Mouse (Mus musculus): ENCODE measurements at regions not wholly inside any gene's neighbourhood (a gene's known extent, or its start where the extent isn't known, plus 50 kb on each side); places are given as distances from the start of the nearest gene placed in this dataset.
"Not testable (repeated sequence)": the region's sequence is repeated elsewhere in the genome, so short reads cannot be mapped to it uniquely, and the experiment has no call there.

DNA sequence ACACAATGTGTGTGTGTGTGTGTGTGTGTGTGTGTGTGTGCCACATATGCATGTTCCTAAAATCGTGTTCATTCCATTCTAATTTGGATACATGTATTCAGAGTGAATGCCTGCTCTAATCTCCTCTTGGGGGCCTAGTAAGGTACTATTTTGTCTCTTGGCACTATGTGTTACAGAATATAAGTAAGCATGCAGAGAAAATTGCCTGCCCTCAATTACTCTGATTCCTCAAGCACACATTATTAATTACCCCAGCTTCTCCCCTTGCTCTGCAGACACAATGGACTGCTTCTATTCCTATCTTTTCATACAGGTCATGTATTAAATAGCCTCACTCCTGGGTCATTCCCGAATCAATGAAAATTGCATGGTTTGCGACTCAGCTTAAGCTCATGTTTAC lies 406.3 kb downstream of the Trib2 start:
- no peak for DNase-seq (ENCODE audit: low read depth, low spot score)

- not testable (repeated sequence) for DNase-seq (ENCODE audit: low read depth, low spot score)
Measured at GRCm38 (mm10) chr12:15407577-15407976, 409.1 kb downstream of the Trib2 start.

DNA sequence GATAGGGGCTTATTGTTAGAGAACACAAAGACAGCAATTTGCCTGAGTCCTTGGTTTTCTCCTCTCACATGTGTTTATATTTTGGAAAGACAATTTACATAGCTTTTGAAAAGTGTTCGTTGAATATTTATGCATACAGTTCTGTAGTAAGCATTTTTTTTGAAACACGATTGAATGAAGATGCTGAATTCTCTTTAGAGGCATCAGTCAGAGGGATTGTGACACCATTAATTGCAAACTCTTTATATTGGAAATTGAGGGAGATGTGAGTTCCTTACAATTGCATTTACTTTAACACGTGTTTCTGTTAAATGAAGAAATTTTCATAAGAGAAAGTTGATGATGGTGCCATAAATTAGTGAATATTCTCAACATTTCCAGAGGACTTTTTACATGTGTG lies 424.1 kb downstream of the Trib2 start:
- no peak for DNase-seq (ENCODE audit: low read depth, low spot score)

DNA sequence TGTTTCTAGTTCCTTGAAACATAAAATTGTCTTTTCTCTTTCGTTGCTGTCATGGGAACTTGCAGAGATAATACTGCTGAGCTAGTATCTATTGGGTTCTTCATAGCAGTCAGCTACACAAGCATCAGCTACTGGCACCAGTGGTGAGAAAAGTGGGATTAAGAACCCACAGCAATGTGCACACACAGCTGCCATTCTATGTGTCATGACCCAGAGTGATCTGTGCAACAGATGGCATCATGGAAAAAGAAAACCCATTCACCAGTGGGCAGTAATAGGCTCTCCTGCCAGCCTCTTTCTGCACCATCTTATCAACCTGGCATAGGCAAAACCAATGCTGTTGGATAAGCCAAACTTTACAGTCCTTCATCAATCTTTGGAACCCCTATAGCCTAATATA lies 428.1 kb downstream of the Trib2 start:
- no peak for DNase-seq (ENCODE audit: low read depth, low spot score)

- no peak for DNase-seq (ENCODE audit: low read depth, low spot score)
Measured at GRCm38 (mm10) chr12:15357808-15358207, 458.9 kb downstream of the Trib2 start.

GRCm38 (mm10) chr12:15320697-15321449 lies 495.8 kb downstream of the Trib2 start:
- no peak for DNase-seq (ENCODE audit: low read depth, low spot score)

- no peak for DNase-seq (ENCODE audit: low read depth, low spot score)
Measured at GRCm38 (mm10) chr12:15319647-15320046, 497.1 kb downstream of the Trib2 start.

GRCm38 (mm10) chr12:15294898-15295297 lies 521.8 kb downstream of the Trib2 start:
- no peak for DNase-seq (ENCODE audit: low read depth, low spot score)

DNA sequence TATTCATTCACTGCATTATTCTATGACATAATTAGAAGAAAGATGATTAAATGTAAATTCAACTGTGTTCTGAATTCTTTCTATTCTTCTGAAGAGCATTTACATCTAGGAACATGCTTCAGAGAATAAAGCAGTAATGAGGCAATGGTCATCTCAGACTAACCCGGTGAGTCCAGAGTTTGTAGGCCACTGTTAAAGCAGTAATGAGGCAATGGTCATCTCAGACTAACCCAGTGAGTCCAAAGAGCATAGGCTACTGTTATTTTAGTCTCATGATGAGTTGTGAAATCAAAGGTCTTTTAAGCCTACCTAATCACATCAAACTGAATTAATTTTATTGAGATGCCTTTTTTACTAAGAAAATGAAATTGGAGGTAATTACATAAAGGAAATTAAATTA lies 554.6 kb downstream of the Trib2 start:
- no peak for DNase-seq (ENCODE audit: low read depth, low spot score)

GRCm38 (mm10) chr12:15261604-15262003 lies 555.1 kb downstream of the Trib2 start:
- DNase-seq (ENCODE audit: low read depth, low spot score): no peak

GRCm38 (mm10) chr12:15260907-15261415 lies 555.8 kb downstream of the Trib2 start:
- DNase-seq (ENCODE audit: low read depth, low spot score): no peak

DNA sequence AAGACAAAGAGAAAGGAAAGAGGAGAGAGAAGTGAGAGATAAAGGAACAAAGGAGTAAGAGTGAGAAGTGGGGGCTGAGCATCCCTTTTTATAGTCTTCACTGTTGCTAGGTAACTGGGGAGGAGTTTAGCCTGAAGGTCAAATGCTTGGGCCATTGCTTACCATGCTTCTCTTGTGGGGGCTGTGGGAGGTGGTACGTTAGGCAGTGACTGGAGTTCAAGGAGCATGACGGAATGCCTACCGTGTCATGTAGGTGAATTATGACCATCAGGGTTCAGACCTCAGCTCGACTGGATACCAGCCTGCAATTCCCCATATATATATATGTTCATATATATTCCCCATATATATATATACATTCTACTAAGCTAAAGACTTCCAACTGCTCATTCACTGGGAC lies 571.8 kb downstream of the Trib2 start:
- DNase-seq (ENCODE audit: low read depth, low spot score): no peak

GRCm38 (mm10) chr12:15222497-15223170 lies 594.1 kb downstream of the Trib2 start:
- no peak for DNase-seq (ENCODE audit: low read depth, low spot score)

GRCm38 (mm10) chr12:15218504-15218903 lies 598.2 kb downstream of the Trib2 start:
- DNase-seq (ENCODE audit: low read depth, low spot score): no peak

DNA sequence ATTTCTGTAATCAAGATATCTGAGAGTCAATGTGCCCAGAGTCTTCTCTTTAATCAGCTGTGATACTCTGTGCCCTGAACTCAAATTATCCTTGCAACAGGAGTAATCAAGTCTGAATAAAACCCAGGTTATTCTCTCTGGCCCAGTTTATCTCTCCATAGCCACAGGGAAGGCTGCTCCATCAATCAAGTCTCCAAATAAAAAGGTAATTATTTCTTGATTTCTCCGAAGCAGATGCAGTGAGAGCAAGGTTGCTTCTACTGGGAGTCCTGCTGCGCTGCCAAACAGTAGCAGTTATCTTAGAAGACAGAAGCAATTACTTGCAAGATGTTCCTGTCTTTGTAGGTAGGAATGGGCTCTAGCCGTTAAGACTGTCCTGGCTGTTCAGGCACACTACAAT lies 600.5 kb downstream of the Trib2 start:
- no peak for DNase-seq (ENCODE audit: low read depth, low spot score)

DNA sequence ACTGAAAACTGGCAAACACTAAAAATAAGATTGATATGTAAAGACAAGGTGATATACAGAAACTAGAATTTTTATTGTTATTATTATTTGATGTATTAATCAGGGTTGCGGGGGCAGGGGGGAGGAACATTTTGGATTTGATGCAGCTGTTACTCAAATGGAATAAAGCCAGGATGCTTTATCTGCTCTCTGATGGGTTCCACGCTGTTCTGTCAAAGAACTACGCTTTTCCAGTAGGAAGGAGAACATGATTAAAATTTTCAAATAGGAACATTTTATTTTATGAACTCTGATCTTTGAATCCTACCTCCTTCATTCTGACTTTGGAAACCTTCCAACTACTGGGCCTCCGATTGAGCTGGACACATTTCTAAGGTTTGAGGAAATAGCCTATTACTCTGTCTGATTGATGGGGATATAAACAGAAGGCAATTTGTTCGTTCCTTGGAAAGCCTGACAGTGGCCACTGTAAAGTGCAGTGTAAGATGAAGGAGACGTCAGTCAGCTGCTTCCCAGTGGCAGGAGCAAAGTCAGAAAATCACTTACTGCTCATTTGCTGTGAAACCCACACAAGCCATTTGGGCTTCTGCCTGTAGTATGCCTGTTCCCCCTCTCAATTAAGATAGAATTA lies 642.2 kb downstream of the Trib2 start:
- DNase-seq (ENCODE audit: low read depth, low spot score): no peak

- no peak for DNase-seq (ENCODE audit: low read depth, low spot score)
Measured at GRCm38 (mm10) chr12:15162605-15163004, 654.1 kb downstream of the Trib2 start.

DNA sequence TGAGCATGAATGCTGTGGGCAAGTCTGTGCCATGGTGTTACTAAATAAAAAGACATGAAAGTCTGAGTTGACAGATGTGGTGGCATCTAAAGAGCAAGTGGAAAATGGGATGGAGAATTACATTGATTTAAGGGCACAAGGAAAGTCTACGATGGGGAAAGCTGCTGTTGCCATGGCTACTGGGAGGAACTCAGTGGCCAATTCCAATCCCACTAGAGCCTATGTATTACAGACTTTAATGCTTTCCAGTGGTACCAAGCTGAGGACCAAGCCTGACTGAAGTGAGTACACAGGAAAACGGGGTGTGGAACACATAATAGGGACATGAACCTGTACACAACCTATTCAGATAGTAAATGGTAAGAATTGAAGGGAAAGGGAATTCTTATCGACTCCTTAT lies 654.9 kb downstream of the Trib2 start:
- no peak for DNase-seq (ENCODE audit: low read depth, low spot score)

DNA sequence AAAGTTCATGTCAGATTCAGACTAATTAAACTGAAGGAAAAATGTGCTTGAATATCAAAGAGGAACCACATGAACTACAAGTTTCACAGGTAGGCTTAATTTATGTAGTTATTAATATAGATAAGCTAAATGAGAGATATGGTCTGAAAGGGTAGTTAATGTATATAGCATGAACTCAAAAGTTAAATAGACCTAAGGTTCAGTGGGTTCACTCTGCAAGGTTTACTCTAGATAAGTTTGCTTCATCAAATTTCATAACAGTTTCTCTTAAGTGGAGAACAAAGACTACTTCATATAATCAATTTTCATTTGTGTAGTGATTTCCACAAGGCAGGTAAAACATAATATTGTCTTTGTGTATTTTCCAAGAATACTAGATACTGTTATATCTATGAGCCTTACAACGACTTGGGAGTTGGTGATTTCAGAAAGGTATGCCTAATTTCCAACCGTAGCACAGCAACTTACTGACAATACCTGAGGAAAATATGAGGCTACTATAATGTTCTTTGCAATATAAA lies 656.2 kb downstream of the Trib2 start:
- no peak for DNase-seq (ENCODE audit: low read depth, low spot score)

- DNase-seq (ENCODE audit: low read depth, low spot score): no peak
Measured at GRCm38 (mm10) chr12:15146398-15146797, 670.3 kb downstream of the Trib2 start.

DNA sequence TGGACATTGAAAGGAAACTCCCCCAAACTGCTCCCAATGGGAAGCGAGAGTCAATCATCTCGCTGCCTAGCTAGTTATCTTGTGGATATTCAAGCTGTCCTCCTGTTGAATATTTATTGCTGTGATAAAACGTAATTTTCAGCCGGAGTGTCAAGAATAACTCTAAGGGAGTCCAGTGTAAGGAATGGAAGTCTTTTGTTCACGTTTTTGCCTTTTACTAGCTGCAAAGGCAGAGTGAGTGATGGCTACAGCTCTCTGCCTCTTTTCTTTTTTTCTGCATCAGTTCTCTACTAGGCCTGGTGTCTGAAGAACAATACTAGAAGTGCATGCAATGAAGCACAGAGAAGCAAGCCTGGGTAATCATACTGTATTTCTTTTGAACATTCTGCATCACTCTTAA lies 679.7 kb downstream of the Trib2 start:
- no peak for DNase-seq (ENCODE audit: low read depth, low spot score)

DNA sequence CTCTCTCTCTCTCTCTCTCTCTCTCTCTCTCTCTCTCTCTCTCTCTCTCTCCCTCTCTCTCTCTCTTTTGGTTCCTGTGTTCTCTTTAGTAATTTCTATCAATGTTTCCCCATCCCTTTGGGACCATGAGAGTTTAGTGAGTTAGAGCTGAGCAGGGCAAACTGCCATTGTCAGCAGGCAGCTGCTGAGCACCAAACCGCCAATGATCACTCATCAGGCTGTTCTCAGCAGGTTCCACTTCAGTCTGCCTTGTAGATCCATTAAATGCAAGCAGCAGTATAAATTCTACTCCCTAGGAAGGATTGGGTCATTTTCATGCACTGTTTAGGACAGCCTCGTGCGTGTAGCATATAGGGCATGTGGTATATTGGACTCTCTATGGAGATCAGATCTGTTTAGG lies 692.5 kb downstream of the Trib2 start:
- DNase-seq (ENCODE audit: low read depth, low spot score): no peak

Measured in retina, adult 2 months (tissue).